Mouse (Mus musculus) cerebellum, adult 11-12 months (tissue): ENCODE measurements around the gene Ube2f.

Experiments used
- DNase-seq: peaks from one replicate; pipeline ENCODE4 v3.0.0; 2022

Ube2f gene

GRCm38 (mm10) chr1:91249564-91250414 is at the start of gene Ube2f:
Gene Ube2f (plus strand): TSS chr1:91250304.
- DNase-seq = peak; percentile 98

GRCm38 (mm10) chr1:91201122-91201521 is 49.0 kb upstream of the Ube2f start:
- DNase-seq = no peak

GRCm38 (mm10) chr1:91204221-91204765 is 45.8 kb upstream of the Ube2f start:
- no peak for DNase-seq

- DNase-seq = no peak
Observed at GRCm38 (mm10) chr1:91205651-91206050, 44.5 kb upstream of the Ube2f start.

DNA sequence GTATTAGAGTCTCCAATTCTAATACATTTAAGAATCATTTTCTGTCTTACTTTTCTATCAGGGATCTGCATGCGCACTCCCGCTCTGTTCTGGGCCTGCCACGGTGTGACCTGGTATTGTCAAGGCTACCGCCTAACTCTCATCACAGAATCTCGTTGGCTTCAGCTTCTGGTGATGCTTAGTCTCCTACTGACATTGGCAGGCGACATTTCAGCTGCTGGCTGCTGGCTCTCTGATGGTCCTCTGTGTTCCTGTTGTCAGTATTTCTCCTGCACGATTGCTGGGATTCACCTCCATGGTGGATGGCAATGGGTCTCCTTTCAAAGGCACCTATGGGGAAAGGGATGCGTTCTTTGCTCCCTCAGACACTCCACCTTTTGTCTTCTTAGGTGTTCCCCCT is 43.8 kb upstream of the Ube2f start:
- no peak for DNase-seq

GRCm38 (mm10) chr1:91206873-91207272 is 43.2 kb upstream of the Ube2f start:
- no peak for DNase-seq

DNA sequence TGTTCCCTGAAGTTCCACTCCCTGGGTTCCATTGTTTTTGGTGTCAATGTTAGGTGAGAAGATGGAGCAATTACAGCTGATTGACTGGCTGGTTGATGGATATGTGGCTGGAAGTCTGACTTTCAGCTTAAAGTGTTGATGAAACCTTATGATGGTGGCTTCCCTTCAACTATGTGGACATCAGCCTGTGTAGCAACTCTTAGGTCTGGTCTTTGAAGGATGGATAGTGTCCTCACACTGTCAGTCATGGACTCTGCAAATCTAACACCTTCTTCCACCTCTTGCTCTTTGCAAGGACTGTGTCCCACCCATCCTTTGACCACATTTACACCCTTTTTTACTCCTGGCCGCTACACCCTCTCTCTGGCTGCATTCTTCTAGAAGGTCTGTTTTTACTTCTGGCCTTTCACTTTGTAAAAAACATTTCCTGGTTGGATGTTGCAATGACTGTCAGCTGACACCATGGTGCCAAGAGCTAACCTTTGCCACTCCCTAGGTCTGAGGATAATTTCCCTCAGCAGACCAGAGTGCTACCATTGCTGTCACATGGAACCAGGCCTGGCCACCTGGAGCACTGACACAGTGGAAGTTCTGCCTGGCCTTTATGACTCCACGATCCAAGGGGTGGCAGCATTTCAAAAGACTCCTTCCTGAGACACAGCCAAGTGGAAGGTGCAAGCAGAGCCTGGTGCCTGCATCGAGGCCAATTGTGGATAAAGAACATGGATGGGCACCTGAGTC is 42.6 kb upstream of the Ube2f start:
- no peak for DNase-seq

DNA sequence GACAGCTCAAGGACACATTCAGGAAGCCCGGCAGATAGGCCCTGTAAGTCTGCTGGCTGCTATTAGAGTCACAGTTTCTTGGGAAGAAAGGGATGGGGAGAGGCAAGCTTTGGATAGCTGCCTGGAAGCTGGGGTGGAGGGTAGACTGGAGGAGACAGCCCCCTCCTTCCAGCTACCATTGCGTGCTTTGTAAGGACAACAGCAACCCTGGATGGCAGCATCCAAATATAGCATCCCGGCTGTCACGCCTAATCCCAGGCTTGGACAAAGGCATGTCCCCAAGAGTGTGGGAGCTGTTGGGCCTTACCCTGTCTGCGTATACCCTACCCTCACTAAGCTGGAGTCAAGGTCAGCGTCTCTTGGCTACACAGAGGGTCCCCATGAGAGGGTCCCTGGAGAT is 40.8 kb upstream of the Ube2f start:
- peak; percentile 31 for DNase-seq

DNA sequence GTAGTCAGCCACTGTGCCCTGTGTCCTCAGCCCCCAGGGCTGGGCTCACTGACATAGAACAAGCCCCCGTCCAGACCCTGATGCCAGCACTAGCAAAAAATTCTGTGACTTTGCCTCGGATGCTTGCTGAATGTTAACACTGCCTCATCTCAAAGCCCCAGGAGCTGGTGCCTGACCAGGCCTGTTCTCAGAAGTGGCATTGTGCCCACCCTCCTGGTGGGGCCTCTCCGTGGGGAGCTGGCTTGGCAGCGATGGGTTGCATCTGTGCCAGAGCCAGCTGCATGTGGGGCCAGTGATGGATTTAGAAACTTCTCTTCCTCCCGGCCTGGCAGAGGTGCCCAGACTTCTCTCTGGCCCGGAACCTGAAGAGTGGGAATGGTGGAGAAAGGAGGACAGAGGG is 40.3 kb upstream of the Ube2f start:
- DNase-seq = peak; percentile 55

GRCm38 (mm10) chr1:91211099-91211498 is 39.0 kb upstream of the Ube2f start:
- peak; percentile 12 for DNase-seq

GRCm38 (mm10) chr1:91211591-91212008 is 38.5 kb upstream of the Ube2f start:
- no peak for DNase-seq

GRCm38 (mm10) chr1:91215264-91215663 is 34.8 kb upstream of the Ube2f start:
- no peak for DNase-seq

DNA sequence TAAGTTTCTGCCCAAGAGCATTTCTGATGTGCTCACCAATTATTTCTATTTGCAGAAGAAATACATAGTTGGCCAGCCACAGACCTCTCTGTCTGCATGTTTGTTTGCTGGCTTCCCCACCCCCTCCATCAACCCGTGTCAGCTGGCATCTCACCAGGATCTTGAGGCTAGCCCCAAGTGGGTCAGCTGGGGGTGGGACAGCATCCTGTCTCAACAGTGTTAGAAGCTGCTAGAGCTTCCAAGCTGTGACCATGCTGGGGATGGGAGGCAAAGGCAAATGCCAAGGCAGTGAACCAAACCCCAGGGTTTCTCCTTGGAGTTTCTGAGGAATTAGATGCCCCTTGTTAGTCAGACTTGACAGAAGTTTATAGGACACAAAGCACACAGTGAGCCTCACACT is 34.1 kb upstream of the Ube2f start:
- peak; percentile 30 for DNase-seq

- no peak for DNase-seq
Observed at GRCm38 (mm10) chr1:91216504-91217267, 33.4 kb upstream of the Ube2f start.

- no peak for DNase-seq
Observed at GRCm38 (mm10) chr1:91219641-91220321, 30.3 kb upstream of the Ube2f start.

GRCm38 (mm10) chr1:91220322-91220672 is 29.8 kb upstream of the Ube2f start:
- no peak for DNase-seq

DNA sequence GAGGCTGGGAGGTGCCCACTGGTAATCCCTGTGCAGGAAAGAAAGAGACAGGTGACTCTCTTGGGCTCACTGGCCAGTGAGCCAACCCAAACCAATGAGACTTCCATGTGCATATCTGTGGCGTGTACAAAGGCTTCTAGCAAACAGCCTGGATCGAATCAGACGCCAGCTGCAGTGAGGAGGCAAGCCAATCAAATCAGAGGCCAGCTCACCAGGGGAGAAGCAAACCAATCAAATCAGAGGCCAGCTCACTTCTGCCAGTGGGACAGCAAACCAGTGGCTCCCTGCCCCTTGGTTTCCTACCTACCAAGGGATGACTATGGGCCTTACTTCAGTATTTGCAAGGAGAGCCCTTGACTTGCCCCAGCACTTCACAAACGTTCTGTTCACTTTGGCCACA is 23.5 kb upstream of the Ube2f start:
- DNase-seq = no peak

- DNase-seq = no peak
Observed at GRCm38 (mm10) chr1:91227381-91228054, 22.6 kb upstream of the Ube2f start.

DNA sequence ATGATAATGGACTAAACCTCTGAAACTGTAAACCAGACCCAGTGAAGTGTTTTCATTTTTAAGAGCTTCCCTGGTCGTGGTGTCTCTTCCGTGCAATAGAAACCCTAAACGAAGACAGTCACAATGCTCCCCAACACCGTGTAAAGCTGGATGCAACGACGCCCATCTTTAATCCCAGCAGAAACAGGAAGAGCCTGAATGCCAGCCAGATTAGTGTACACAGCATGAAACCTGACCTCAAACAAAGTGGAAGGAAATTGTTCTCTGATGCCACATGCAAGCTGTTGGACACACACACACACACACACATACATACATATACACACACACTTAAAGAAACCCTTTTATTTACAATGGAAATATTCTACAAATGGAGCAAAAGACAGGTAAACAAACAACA is 19.0 kb upstream of the Ube2f start:
- DNase-seq = no peak

DNA sequence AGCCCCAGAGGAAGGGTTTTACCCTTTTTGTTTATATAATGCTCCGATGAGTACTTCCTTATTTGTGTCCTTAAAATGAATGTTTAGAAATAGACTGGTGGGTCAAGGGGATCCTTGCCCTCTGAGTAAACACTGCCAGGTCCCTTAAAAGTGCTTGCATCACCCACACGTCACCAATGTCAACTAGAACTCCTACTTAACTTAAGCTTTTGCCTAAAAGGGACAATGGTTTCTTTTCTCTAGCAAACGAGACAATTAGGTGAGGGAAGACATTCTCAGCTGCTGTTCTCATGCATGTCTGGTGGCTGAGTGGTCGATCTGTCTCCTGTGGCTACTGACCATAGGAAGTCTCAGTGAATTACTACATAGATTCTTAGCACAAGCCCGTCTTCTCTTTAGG is 18.2 kb upstream of the Ube2f start:
- DNase-seq = no peak

GRCm38 (mm10) chr1:91235395-91235794 is 14.7 kb upstream of the Ube2f start:
- DNase-seq = no peak

- DNase-seq = no peak
Observed at GRCm38 (mm10) chr1:91237676-91238075, 12.4 kb upstream of the Ube2f start.
